Mouse (Mus musculus): ENCODE measurements around the gene Fam120a. TPM values are rescaled to one million over a fixed set of nuclear protein-coding genes. Genes with fewer than 3 reads are reported as not detected.

Gene Fam120a
- polyA plus RNA-seq, 1 experiment from 2014 or later = 13.3 TPM

GRCm38 (mm10) chr13:49001691-49002090, 33.9 kb upstream of the Fam120a start:
- 60% methylated on average over 3 of the region's 3 CpGs for whole genome bisulfite sequencing (ENCODE audit: insufficient replicate concordance)
- Histone ChIP-seq H3K4me1 (ENCODE audit: insufficient read depth) (no peaks in the 10 kb centered on the region), H3K27ac (ENCODE audit: low read depth) (no peak overlapping the region), H3K9ac (replicated peaks) (no peak overlapping the region), H3K36me3 (replicated peaks; ENCODE audit: insufficient read depth, low read length) (no peaks in the 10 kb centered on the region), H3K9me3 (ENCODE audit: low read length) (no peaks in the 10 kb centered on the region), H3K4me2 (ENCODE audit: low read depth, low read length) (no peak overlapping the region), H3K27me3 (ENCODE audit: insufficient read depth, low read length) (no peaks in the 10 kb centered on the region), H3K4me3 (ENCODE audit: low read depth, low read length) (no peak overlapping the region)
- no peak for DNase-seq
- no peak for ATAC-seq
- no peak for TF ChIP-seq EP300 (IDR thresholded peaks at IDR 0.05; ENCODE audit: low read depth)
- no peak for TF ChIP-seq CTCF (IDR thresholded peaks at IDR 0.05; ENCODE audit: low read depth)

- 7% methylated on average over 6 of the region's 6 CpGs for WGBS (ENCODE audit: insufficient replicate concordance)
- Histone ChIP-seq H3K4me1 (ENCODE audit: insufficient read depth) (no peaks in the 10 kb centered on the region), H3K4me3 (ENCODE audit: low read depth, low read length) (no peak overlapping the region), H3K4me2 (ENCODE audit: low read depth, low read length) (no peak overlapping the region), H3K9me3 (ENCODE audit: low read length) (no peaks in the 10 kb centered on the region), H3K9ac (replicated peaks) (no peak overlapping the region), H3K27ac (ENCODE audit: low read depth) (no peak overlapping the region), H3K27me3 (ENCODE audit: insufficient read depth, low read length) (no peaks in the 10 kb centered on the region), H3K36me3 (replicated peaks; ENCODE audit: insufficient read depth, low read length) (no peaks in the 10 kb centered on the region)
- no peak for TF ChIP-seq EP300 (IDR thresholded peaks at IDR 0.05; ENCODE audit: low read depth)
- TF ChIP-seq CTCF (IDR thresholded peaks at IDR 0.05; ENCODE audit: low read depth) = peak; percentile 86
- DNase-seq = peak; percentile 59
- ATAC-seq = peak; percentile 58
Observed at GRCm38 (mm10) chr13:48998591-48998990, 30.8 kb upstream of the Fam120a start.

- no peak overlapping the region for H3K9ac ChIP-seq (replicated peaks)
- H3K4me3 ChIP-seq (ENCODE audit: low read depth, low read length) = no peak overlapping the region
- H3K27ac ChIP-seq (ENCODE audit: low read depth) = no peak overlapping the region
- DNase-seq = no peak
- H3K9me3 ChIP-seq (ENCODE audit: low read length) = no peaks in the 10 kb centered on the region
- no peak overlapping the region for H3K4me2 ChIP-seq (ENCODE audit: low read depth, low read length)
- no peaks in the 10 kb centered on the region for H3K27me3 ChIP-seq (ENCODE audit: insufficient read depth, low read length)
- H3K4me1 ChIP-seq (ENCODE audit: insufficient read depth) = no peaks in the 10 kb centered on the region
- TF ChIP-seq EP300 (IDR thresholded peaks at IDR 0.05; ENCODE audit: low read depth) = no peak
- no peak for TF ChIP-seq CTCF (IDR thresholded peaks at IDR 0.05; ENCODE audit: low read depth)
- 77% methylated on average over 4 of the region's 4 CpGs for WGBS (ENCODE audit: insufficient replicate concordance)
- no peak for ATAC-seq
- no peaks in the 10 kb centered on the region for H3K36me3 ChIP-seq (replicated peaks; ENCODE audit: insufficient read depth, low read length)
Observed at GRCm38 (mm10) chr13:48996731-48997130, 28.9 kb upstream of the Fam120a start.

- Histone ChIP-seq H3K4me1 (ENCODE audit: insufficient read depth) (no peaks in the 10 kb centered on the region), H3K27me3 (ENCODE audit: insufficient read depth, low read length) (no peaks in the 10 kb centered on the region), H3K9ac (replicated peaks) (no peak overlapping the region), H3K4me3 (ENCODE audit: low read depth, low read length) (no peak overlapping the region), H3K9me3 (ENCODE audit: low read length) (no peaks in the 10 kb centered on the region), H3K4me2 (ENCODE audit: low read depth, low read length) (no peak overlapping the region), H3K27ac (ENCODE audit: low read depth) (no peak overlapping the region), H3K36me3 (replicated peaks; ENCODE audit: insufficient read depth, low read length) (no peaks in the 10 kb centered on the region)
- DNase-seq = no peak
- 30% methylated on average over 3 of the region's 3 CpGs for WGBS (ENCODE audit: insufficient replicate concordance)
- no peak for TF ChIP-seq CTCF (IDR thresholded peaks at IDR 0.05; ENCODE audit: low read depth)
- TF ChIP-seq EP300 (IDR thresholded peaks at IDR 0.05; ENCODE audit: low read depth) = no peak
- ATAC-seq = no peak
Observed at GRCm38 (mm10) chr13:48994903-48995302, 27.1 kb upstream of the Fam120a start.

GRCm38 (mm10) chr13:48992914-48993313, 25.1 kb upstream of the Fam120a start:
- H3K4me3 ChIP-seq (ENCODE audit: low read depth, low read length) = no peak overlapping the region
- TF ChIP-seq CTCF (IDR thresholded peaks at IDR 0.05; ENCODE audit: low read depth) = no peak
- no peak for TF ChIP-seq EP300 (IDR thresholded peaks at IDR 0.05; ENCODE audit: low read depth)
- ATAC-seq (no peak), DNase-seq (no peak)
- no peaks in the 10 kb centered on the region for H3K9me3 ChIP-seq (ENCODE audit: low read length)
- no peak overlapping the region for H3K4me2 ChIP-seq (ENCODE audit: low read depth, low read length)
- H3K27ac ChIP-seq (ENCODE audit: low read depth) = no peak overlapping the region
- H3K9ac ChIP-seq (replicated peaks) = no peak overlapping the region
- H3K4me1 ChIP-seq (ENCODE audit: insufficient read depth) = no peaks in the 10 kb centered on the region
- H3K36me3 ChIP-seq (replicated peaks; ENCODE audit: insufficient read depth, low read length) = no peaks in the 10 kb centered on the region
- no peaks in the 10 kb centered on the region for H3K27me3 ChIP-seq (ENCODE audit: insufficient read depth, low read length)

DNA sequence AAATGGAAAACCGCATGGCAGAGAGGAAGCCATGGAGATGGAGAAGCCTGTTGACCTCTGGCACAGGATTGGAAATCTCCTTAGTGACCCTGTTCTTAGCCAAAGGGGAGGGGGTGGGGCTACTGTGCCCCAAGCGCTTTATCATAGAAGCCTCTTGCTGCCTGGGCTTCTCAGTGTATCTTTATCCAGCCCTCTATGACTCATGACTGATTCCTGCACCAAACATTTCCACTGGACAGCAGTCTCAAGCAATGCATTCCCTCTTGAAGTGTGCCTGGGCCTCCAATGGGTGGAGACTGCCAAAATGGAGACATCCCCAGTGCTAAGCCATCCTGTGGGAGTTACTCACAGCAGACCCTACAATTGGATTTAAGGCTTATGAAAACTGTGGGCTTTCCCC, 22.3 kb upstream of the Fam120a start:
- H3K4me1 ChIP-seq (ENCODE audit: insufficient read depth) = peaks cover 1% of the 10 kb centered on the region; the same call in 1 of the 2 replicates
- no peak for DNase-seq
- no peaks in the 10 kb centered on the region for H3K9me3 ChIP-seq (ENCODE audit: low read length)
- WGBS (ENCODE audit: insufficient replicate concordance) = 70% methylated on average over 2 of the region's 2 CpGs
- no peak overlapping the region for H3K27ac ChIP-seq (ENCODE audit: low read depth)
- TF ChIP-seq CTCF (IDR thresholded peaks at IDR 0.05; ENCODE audit: low read depth) (no peak), EP300 (IDR thresholded peaks at IDR 0.05; ENCODE audit: low read depth) (no peak)
- no peaks in the 10 kb centered on the region for H3K36me3 ChIP-seq (replicated peaks; ENCODE audit: insufficient read depth, low read length)
- no peak overlapping the region for H3K4me3 ChIP-seq (ENCODE audit: low read depth, low read length)
- H3K4me2 ChIP-seq (ENCODE audit: low read depth, low read length) = no peak overlapping the region
- H3K9ac ChIP-seq (replicated peaks) = no peak overlapping the region
- H3K27me3 ChIP-seq (ENCODE audit: insufficient read depth, low read length) = no peaks in the 10 kb centered on the region
- no peak for ATAC-seq
